Mouse (Mus musculus): ENCODE data around the gene 1700001P01Rik.

Gene 1700001P01Rik

DNA sequence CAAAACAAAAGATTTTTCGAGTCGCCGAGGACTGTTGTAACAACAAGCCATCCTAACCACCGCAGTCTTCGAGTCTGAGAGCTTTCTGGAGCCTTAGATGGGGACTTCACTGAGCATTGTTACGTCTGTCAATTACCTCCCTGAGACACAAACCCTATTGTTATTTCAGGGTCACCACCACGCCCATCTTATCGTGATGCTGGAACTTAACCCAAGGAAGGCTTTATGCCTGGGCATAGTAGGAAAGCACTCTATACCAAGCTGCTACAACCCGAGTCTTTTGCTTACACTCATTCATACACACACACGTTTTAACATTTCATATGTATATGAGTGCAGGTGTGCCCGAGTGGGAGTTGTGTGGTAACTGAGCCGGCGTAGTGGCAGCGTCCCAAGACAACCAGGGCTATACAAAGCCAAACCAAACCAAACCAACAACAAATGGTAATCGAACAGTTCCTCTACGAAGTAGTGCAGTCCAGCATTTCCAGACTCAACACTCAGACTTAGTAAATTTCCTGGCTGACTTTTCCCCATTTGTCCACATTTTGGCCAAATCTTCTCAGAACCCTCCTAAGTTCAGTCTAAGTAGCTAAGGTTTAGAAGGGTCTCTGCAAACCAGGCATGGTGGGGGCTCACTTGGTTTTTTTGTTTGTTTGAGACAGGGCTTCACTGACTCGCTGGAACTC lies at the start of gene 1700001P01Rik:
Gene 1700001P01Rik, minus strand, starts transcription at position 111 of the 689 bp plus-strand sequence.
- DNase-seq (ENCODE audit: low read depth): no peak

DNA sequence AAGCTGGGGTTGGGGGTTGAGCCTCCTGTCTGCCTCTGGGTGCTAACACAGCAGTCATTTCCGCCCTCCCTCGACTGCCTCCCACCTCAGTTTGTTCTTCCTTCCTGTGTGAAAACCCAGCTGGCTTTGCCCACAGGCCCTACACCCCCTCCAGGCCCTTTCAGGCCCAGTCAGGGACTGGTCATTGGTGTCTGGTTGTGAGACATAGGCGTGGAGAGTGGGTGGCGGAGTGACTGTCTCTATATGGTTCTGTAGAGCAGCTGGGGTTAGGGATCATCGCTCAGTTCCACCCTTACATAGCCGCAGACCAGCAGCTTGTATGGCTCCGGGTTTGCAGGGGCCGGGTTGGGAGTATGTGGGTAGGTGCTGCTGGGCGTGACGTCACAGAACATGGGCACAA lies 49.6 kb upstream of the 1700001P01Rik start:
- DNase-seq (ENCODE audit: low read depth): no peak

DNA sequence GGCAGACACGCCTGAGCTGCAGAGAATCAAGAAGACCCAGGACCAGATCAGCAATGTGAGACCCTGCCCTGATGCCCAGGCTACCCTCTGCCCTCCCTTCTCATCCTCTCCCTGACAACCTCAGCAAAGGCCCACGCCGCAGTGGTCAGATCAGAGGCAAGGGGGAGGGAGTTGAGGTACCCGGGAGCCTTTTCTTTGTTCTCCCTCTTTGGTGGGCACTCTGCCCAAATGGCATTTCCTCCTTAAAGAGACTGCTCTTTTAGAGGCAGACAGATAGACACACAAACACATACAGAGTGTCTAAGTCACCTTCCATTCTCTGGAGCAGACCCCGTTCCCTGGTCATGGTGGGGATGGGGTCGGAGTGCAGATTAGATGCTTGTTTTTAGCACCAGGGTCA lies 49.2 kb upstream of the 1700001P01Rik start:
- no peak for DNase-seq (ENCODE audit: low read depth)

DNA sequence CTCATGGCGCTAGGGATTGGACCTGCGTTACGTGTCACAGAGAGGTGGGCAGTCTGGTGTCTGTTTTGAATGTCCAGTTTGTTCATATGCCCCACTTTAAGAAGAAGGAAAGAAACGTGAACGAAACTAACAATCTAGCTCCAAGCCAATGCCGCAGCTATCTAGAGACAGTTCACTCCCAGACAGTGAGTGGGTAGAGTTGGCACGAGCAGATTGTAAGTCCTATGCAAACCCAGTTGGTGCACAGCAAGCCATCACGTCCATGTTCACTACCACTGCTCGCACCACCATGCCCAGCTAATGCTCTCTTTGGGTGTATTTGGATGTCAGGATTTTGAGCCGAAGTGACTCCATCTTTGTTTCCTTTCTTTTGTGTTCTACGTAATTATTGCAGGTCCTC lies 48.5 kb upstream of the 1700001P01Rik start:
- no peak for DNase-seq (ENCODE audit: low read depth)

DNA sequence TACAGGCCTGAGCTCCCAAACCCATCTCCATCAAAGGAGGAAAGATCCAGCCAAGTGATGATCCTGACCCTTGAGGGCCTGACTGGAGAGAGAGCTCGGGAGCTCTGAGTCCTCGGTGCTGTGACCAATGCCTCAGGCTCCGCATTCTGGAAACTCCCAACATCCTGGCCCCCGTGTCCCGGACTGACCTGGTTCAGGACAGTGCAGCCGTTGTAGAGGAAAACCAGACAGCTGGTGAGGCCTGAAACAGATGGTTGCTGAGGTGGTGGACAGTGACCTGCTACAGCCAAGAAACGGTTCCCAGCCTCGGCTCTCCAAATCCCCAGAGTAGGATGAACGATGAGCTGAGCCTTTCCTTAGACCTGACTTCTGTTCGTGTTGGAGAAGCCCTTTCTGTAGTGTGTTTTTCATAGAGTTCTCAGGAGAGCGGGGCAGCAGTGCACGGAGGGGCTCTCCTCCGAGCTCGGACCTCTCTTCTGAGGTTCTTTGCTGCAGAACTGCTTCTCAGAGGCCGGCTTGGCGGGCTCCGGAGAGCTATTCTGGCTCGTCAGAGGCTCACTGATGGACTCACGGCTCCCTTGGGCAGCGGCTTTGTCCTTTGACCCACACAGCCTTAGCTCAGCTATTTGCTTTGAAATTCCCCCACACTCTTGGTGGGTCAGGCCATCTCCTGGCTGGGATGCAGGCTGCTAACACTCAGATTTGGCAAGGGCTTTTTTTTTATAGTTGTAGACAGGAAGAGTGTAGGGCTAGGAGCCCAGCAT lies 47.3 kb upstream of the 1700001P01Rik start:
- no peak for DNase-seq (ENCODE audit: low read depth)

DNA sequence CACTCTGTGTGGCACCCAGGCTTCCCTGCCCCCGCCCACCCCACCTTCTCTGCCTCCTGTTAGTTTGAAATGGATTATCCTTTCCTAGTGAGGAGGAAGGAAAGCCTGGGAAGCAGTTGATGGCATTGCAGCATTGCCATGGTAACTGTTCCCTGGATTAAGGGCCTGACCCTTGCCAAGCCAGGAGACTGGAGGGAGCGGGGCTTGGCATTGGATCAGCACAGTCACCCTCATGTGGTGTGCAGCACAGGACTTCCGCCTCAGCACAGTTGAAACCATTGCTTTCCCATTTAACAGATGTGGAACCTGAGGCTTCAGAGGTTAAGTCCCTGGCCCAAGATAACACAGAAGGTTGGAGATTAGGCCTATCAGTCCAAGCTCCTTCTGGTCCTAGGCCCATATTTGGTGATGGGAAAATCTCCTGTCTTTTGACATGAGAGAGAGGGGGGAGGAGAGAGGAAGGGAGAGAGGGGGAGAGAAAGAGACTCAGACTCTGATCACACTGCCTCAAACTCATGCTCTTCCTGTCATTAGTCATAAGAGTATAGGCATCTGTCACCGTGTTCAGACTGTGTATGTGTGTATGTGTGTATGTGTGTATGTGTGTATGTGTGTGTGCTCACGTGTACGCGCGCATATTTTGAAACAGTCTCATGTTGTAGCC lies 45.8 kb upstream of the 1700001P01Rik start:
- DNase-seq (ENCODE audit: low read depth): no peak

DNA sequence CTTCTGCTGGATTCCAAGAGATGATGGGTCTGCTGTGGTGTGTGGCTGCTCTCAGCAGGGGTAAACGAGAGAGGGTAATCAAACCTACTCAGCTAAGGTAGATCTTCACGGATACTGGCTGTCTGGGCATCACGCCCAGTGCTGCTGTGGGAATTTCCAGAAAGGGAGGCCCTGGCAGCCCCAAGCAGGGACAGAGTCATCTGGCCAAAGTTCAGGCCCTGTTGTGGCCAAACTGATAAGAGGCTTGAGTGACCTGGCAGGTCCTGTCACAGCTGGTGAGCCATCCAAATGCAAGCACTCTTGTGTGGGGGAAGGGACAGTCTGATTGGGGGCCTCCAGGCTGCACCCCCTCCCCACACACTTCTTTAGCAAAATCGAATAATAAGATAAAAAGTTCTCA lies 45.1 kb upstream of the 1700001P01Rik start:
- no peak for DNase-seq (ENCODE audit: low read depth)

DNA sequence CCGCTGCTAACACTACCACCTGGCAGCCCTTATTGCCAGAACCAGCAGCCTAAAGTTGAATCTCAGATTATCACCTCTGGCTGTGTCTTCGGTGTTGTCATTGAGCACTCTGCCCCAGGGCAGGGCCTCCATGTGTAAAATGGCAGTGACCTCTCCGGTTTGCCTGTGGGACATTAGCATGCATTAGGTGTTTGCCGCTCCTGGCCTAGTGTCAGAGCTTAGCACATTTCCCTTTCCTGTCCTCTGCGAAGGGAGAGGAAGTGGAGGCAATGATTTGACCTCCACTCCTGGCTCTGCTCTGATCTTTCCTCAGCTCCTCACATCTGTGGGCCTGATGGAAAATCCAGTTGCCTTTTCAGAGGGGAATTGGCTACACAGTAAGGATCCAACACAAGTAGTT lies 44.2 kb upstream of the 1700001P01Rik start:
- no peak for DNase-seq (ENCODE audit: low read depth)

DNA sequence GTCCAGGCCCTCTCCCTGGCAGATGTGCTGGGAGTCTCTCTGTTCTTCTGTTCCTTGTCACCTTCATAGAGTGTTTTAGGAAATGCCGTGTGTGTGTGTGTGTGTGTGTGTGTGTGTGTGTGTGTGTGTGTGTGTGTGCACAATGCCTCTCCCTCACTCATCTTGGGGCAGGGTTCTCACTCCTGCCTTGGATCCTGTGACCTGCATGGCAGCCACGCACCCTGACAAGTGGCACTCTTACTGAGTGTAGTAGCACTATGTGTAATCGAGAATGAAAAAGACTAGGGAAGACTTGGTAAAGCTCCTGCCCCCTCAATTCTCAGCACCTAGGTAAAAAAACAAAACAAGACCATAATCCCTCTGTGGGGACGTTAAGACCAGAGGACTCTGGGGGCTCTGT lies 43.4 kb upstream of the 1700001P01Rik start:
- DNase-seq (ENCODE audit: low read depth): no peak

DNA sequence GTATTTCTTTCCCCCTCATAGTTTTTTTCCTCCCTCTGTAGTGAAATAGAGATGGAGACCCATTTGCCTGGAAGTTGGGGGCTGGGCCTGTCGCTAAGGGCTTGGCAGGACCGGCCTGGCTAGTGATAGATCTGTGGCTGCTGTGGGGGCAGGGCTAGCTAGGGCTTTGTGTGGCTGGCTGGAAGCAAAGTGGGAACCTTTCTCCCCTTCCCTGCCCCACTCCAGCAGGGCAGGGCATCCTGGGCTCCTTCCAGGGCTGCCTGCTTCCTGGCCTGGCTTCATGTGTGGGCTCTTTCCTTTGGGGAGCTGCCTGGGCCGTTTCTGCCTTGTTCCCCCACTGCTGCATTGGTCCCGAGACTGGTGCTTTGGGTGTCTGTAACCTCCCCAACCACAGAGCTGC lies 42.9 kb upstream of the 1700001P01Rik start:
- no peak for DNase-seq (ENCODE audit: low read depth)

DNA sequence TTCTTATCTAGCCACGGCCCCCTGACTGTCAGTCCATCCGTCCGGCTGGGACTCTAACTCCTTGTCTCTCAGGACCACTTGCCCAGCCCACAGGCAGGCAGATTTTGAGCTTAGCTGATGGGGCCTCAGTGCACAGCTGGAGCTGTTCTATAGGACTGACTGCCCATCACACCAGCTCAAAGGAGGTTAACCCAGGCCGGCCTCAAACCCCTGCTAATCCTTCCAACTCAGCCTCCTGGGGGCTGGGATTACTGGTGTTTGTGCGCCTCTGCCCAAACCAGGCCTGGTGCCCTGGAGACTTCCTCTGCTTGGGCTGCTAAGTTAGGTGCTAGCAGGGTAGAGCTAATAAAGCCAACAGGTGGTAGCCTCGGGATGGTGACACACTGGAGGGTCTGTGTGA lies 42.3 kb upstream of the 1700001P01Rik start:
- DNase-seq (ENCODE audit: low read depth): no peak

DNA sequence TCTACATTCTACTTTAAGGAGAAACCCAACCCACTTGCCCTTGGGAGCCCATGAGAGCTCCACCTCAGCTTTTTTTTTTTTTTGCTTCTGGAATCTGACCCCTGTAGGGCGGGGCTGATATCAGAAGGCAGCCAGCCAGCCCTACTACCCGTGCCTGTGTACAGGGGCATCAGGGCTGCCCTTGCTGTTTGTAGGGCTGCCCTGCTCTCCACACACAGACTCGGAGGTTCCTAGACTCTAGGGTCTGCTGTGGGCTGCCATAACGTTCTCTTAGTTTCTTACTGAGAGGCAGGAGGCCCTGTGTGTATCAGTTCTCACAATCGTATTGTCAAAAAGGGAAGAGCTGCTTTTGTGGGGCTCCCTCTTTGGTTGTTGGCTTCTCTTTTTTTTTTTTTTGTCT lies 41.7 kb upstream of the 1700001P01Rik start:
- DNase-seq (ENCODE audit: low read depth): no peak

DNA sequence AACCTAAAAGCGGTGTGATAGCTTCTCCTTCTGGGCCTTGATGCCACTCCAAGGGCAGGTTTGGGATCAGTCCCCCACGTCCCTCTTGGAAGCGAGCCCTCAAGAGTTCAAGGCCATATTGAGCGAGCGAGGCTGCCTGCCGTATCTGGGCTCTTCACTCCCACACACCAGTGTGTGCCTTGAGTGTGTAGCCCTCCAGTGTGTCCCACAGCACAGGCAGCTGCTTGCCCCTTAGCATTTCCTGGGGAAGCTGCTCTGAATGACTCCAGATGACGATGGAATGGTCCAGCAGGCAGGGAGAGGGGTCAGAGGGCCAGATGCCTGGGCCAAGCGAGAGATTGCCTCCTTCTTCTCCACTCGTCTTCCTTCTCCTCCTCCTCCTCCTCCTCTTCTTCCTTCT lies 41.2 kb upstream of the 1700001P01Rik start:
- no peak for DNase-seq (ENCODE audit: low read depth)

DNA sequence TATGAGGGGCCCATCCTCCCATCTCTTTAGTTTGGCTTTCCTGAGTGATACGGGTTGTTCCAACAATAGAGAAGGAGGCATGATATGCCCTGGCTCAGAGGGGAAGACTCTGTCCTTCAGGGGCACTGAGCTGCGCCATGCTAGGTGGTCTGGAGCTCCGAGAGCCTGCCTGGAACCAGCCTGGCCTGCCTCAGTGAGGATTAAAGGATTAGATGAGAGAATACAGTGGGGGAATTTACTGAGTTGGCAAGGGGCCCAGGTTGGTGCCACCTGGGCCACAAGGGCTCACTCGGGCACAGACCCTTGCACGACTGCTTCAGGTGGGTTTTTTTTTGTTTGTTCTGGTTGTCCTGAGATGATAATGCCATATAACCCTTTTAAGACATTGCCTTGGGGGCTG lies 40.5 kb upstream of the 1700001P01Rik start:
- DNase-seq (ENCODE audit: low read depth): no peak

DNA sequence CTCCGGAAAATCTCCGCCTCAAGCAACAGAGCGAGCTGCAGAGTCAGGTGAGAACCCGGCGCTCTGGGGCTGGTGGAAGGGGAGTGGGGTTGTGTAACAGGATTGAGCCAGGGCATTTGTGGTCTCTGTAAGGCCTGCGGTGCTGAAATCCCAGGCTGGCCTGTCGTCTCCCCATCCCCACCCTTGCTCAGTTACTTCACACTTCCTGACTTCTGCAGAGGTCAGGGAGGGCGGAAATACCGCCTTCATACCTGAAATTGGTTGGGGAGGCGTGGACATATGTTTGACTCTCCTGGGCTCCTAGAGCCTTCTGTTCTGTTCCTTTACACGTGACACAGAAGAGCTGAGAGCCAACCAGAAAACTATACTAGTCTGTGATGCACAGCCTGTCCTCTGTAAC lies 40.0 kb upstream of the 1700001P01Rik start:
- no peak for DNase-seq (ENCODE audit: low read depth)

DNA sequence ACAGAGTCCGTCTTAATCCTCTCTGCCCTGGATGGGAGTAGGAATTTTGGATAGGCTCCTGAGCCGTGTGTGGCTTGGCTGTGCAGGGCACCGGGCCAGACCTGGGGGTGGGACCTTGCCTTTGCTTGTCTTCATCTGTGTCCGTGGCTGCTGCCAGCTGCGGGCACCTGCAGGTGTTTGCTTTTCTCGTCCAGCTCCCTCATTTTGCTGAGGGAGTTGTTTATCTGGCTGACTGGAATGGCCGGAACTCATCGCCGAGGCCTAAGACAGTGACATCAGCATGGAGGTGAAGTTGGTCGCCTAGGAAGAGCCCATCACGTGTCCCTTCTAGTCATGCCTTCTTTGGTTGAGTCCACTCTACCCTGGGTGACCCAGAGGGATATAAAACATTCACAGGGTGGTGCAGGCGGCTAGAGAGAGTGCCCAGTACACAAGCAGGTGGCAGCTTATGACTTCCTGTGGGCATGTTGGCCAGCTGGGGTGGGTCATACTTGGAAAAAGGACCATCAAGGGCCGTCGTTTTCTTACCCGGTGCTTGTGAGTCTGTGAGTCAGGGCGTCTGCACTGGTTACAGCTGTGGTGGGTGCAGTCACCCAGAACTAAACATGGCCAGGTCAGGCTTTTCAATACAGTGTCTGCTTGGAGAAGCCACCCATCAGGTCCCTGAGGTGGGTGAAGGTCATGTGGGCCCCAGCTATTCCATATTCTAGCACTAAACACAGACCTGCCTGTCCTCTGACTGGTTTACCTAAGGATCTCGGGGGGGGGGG lies 38.2 kb upstream of the 1700001P01Rik start:
- no peak for DNase-seq (ENCODE audit: low read depth)

DNA sequence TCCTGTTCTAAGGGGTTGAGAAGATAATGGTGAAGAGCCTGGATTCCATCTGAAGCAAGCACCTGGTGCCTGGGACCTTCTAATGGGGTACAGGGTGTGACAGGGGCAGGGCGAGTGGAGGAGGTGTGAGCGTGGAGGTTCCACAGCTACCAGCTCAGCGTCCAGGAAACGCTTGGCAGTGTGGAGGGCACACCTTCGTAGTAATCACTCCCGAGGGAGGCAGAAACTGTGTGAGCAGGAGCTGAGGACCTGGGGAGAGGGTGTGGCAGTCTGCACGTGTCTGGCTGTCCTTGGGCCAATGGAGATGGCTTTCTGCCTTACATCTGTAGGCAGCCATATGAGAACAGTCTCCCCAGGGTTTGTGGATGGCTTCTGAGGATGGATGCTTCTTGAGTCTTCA lies 37.4 kb upstream of the 1700001P01Rik start:
- DNase-seq (ENCODE audit: low read depth): no peak

DNA sequence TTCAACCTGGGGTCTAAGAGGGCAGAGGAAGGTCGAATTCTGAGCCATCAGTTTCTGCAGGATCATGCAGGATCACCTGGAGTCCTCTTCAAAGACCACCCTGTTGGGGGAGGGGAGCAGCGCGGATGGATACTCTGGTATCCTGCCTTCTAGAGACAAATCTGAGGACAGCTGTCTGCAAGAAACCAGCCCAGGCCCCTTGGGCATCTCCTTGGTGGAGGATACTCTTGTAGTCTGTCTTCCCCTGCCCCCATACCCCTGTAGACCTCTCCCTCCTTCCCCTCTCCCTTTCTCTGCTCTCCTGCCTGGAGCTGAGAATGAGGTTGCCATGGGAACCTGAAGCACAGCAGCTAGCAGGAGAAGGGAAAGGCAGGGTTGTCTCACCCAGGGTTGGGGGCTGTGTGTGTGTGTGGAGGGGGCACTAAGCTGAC lies 36.8 kb upstream of the 1700001P01Rik start:
- no peak for DNase-seq (ENCODE audit: low read depth)

DNA sequence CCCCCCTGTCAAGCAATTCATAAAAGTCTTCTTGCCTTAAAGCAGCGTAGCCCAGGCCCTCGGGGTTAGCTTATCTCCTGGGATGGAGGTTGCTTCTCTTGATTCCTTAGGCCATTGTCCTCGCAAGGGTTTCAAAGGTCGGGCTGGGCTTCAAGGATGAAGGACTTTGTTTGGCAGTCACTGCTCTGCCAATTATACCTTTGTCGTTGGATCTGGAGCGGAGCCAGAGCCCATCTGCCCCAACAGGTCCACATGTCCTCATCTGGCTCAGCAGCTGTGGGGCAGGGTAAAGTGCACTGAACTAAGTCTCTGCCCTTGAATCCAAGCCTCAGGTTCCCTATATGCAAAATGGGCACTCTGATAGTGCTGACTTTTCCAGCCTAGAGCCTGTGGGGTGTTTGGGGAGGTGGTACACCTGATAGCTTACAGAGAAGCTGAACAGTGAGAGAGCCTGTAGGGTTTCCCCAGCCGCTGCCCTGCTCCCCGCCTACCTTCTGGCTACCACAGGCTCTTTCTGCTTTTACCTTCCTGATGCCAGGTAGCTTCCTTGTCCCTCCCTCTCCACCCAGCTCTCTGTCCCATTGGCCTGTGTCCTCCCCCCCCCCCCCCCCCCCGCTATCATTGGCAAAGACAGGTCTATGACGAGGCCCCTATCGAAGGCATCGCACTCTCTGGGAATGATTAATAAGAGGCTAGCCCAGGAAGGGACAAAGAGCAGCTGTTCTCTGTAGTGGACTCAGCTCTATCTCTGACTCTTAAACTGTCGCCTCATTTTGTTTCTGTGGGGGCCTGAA lies 36.0 kb upstream of the 1700001P01Rik start:
- DNase-seq (ENCODE audit: low read depth): no peak

DNA sequence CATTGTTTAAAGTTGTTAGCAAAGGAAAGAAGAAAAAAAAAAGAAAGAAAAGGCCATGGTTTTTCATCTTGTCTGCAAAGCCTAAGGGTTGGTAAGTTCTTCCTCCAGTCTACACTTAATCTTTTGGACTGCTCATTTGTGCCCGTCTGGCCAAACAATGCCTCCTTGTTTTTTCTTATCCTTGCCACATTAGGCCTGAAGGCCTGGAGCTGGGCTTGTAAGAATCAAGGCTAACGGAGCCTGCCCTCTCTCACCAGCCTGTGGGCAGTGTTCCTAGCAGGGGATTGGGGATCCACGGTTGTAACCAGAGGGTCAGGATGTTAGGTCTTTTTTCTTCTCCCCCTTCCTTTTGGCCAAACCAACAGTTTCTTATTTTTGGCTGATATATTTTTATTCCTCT lies 35.3 kb upstream of the 1700001P01Rik start:
- DNase-seq (ENCODE audit: low read depth): no peak

DNA sequence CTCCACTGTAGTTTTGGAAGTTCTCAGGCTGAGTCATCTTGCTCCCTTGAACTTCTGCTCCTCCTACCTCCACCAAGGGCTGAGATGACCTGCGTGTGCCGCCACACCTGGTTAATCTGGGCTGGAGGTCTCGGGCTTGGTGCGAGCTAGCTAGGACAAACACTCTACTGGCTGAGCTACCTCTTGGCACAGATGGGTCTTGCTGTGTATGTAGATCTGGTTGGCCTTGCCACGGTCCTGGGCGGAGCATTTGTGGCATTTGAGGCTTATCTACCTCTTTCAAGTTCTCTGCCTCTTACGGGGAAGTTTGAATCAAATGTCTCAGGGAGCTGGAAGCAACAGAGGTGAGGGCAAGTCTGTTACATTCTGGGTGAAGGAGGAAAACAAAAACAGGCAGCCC lies 34.6 kb upstream of the 1700001P01Rik start:
- DNase-seq (ENCODE audit: low read depth): no peak
